Mouse (Mus musculus) lung, adult 10 weeks (tissue): Measurements from ENCODE around the gene Wnt1. TPM values are rescaled to one million over a fixed set of nuclear protein-coding genes. Genes with fewer than 3 reads are reported as not detected.

Experiments used
- polyA plus RNA-seq: library from polyadenylated mRNA; stranded (reverse); fragments of 350-450 nt; fragmentation: Illumina TruSeq; extraction: RNeasy Lipid Tissue Mini Kit (QIAGEN cat#74804); gene quantifications from one replicate; pipeline ENCODE4 v1.2.3, GENCODE M21; 2014; ENCODE audit warnings: low read depth, low replicate concordance; ENCODE audit not compliant: insufficient read depth

Wnt1 gene
- not detected for polyA plus RNA-seq

GRCm38 (mm10) chr15:98789661-98790535 is at the start of gene Wnt1:
Gene Wnt1, plus strand, starts transcription at chr15:98789857.

DNA sequence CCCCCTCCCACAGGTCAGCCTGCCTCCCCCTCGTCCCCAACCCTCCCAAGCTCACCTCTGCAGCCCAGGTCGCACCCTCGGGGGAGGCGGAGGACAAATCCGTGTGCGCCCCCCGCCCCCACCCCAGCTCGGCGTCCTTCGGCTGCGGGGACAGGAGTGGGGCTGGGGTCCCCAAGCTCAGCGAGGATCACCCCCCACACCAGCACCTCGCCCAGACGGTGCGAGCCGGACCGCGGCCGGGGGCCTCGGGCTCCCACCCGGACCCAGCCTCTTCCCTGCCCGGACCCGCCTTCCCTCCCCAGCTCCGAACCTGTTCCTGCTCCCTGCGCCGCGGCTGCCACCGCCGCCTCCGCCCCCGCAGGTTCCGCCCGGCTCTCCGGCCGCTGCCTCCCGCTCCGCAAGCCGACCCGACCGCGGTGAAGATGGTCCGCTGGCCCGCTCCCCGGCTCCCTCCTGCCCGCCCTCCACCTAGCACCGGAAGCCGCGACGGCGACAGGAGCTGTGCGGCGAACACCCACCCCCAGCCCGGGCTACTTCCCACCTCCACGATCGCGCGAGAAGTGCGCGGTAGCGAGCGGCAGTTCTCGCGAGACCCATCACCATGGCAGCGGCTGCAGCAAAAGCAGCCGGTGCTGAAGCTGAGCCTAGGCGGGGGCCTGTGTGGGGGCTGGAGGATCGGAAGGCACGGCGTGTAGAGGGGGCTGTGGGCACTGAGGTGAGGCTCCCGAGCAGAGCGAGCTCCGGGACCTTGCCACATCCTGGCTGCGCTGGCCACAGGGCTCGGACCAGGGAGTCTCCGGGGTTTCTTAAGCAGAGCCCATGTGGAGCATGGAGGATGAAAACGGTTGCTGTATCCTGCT is 26.8 kb upstream of the Wnt1 start, which contains the start of gene Arf3:
Gene Arf3 (minus strand): TSS at position 545 of the 860 bp plus-strand sequence.

DNA sequence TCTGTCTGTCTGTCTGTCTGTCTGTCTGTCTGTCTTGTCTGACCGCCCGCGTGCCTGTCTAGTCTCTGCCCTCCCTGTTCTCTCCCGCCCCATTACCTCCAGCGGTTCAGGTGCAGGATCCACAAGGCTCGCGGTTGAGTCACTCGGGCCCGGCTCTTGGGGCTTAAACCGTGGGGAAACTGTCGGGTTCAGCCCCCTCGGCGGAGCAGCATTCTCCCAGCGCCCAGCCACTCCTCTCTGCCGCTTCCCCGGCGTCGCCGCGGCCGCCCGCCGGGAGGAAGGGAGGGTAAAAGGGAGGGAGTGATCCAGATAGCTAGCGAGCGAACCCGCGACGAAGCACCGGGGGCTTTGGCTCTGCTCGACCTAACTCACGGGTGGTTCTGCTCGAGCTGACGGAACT is 11.9 kb upstream of the Wnt1 start, which contains the start of gene Wnt10b:
Gene Wnt10b (minus strand): TSS at position 389 of the 400 bp plus-strand sequence.

DNA sequence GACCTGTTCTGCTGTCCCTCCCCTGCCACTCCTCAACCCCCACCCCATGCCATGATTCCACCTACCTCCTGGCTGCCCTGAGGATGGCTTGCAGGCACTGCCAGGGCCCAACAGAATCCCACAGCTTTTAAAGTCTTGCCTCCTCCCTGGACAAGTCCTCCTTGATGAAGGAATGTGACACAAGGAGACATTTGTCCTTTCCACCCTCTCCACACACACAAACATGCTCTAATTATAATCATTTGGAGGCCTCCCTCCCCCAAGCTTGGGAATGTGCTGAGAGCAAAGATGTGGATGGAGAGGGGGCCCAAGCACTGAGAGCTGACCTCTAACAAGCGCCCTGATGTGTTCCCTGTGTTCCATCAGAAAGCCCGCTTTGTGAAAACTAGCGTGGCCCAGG is 19.7 kb downstream of the Wnt1 start, which contains the start of gene Ddn:
Gene Ddn (minus strand): TSS at position 101 of the 400 bp plus-strand sequence.

GRCm38 (mm10) chr15:98830736-98831683 is 41.4 kb downstream of the Wnt1 start, which contains the start of gene Prkag1:
Gene Prkag1, minus strand, starts transcription at chr15:98831521.

Other genes starting within 250 kb of the Wnt1 start
- 16.8 TPM for gene Ccnt1, start 218.9 kb upstream of the Wnt1 start, polyA plus RNA-seq
- 0.54 TPM for gene 4930415O20Rik, start 218.9 kb upstream of the Wnt1 start, polyA plus RNA-seq
- gene Adcy6, start 179.8 kb upstream of the Wnt1 start, polyA plus RNA-seq: 17.4 TPM
- 9.1 TPM for gene Cacnb3, start 159.0 kb upstream of the Wnt1 start, polyA plus RNA-seq
- 30.9 TPM for gene Ddx23, start 127.0 kb upstream of the Wnt1 start, polyA plus RNA-seq
- 7.5 TPM for gene Rnd1, start 112.4 kb upstream of the Wnt1 start, polyA plus RNA-seq
- 5.9 TPM for gene Ccdc65, start 81.7 kb upstream of the Wnt1 start, polyA plus RNA-seq
- gene Fkbp11, start 61.7 kb upstream of the Wnt1 start, polyA plus RNA-seq: 13.6 TPM
- 49.4 TPM for gene Arf3, start 26.6 kb upstream of the Wnt1 start, polyA plus RNA-seq
- gene Wnt10b, start 11.7 kb upstream of the Wnt1 start, polyA plus RNA-seq: 4.1 TPM
- not detected for gene Ddn, start 19.6 kb downstream of the Wnt1 start, polyA plus RNA-seq
- 69.5 TPM for gene Prkag1, start 41.7 kb downstream of the Wnt1 start, polyA plus RNA-seq
- gene Kmt2d, start 81.3 kb downstream of the Wnt1 start, polyA plus RNA-seq: 9.1 TPM
- gene Rhebl1, start 104.7 kb downstream of the Wnt1 start, polyA plus RNA-seq: 6.3 TPM
- gene Dhh, start 108.7 kb downstream of the Wnt1 start, polyA plus RNA-seq: 0.99 TPM
- 16.5 TPM for gene Lmbr1l, start 128.4 kb downstream of the Wnt1 start, polyA plus RNA-seq
- 632 TPM for gene Tuba1b, start 144.7 kb downstream of the Wnt1 start, polyA plus RNA-seq
- not detected for gene Gm49450, start 163.7 kb downstream of the Wnt1 start, polyA plus RNA-seq
- 607 TPM for gene Tuba1a, start 163.8 kb downstream of the Wnt1 start, polyA plus RNA-seq
- gene Tuba1c, start 240.0 kb downstream of the Wnt1 start, polyA plus RNA-seq: 55.1 TPM